Mouse (Mus musculus): ENCODE data around the gene Fcer1a. TPM values are rescaled to one million over a fixed set of nuclear protein-coding genes. Genes with fewer than 3 reads are reported as not detected.

Gene Fcer1a
- polyA plus RNA-seq (2012; rRNA removed; ENCODE audit: low replicate concordance) = 0.12 TPM in 1 of 2 replicates, not detected in the other

GRCm38 (mm10) chr1:173227081-173227480 lies at the start of gene Fcer1a:
TSS of gene Fcer1a (minus strand) at chr1:173227214.

GRCm38 (mm10) chr1:173265701-173266100 lies 38.7 kb upstream of the Fcer1a start, which contains the start of gene Olfr418:
TSS of gene Olfr418 (plus strand) at chr1:173266001.

GRCm38 (mm10) chr1:173212092-173212491 lies 14.9 kb downstream of the Fcer1a start, which contains the start of gene Olfr1404:
TSS of gene Olfr1404 (plus strand) at chr1:173212392.

GRCm38 (mm10) chr1:173197508-173197907 lies 29.5 kb downstream of the Fcer1a start, which contains the start of gene Olfr218:
TSS of gene Olfr218 (plus strand) at chr1:173197808.

GRCm38 (mm10) chr1:173190540-173190939 lies 36.5 kb downstream of the Fcer1a start, which contains the start of gene Olfr1406:
TSS of gene Olfr1406 (minus strand) at chr1:173190640.

Other genes with a start within 250 kb of the Fcer1a start
- not detected in 2 replicates for gene Olfr1408, start 89.8 kb downstream of the Fcer1a start, polyA plus RNA-seq (2012; rRNA removed; ENCODE audit: low replicate concordance)
- not detected in 2 replicates for gene Olfr1406, start 36.6 kb downstream of the Fcer1a start, polyA plus RNA-seq (2012; rRNA removed; ENCODE audit: low replicate concordance)
- not detected in 2 replicates for gene Olfr218, start 29.4 kb downstream of the Fcer1a start, polyA plus RNA-seq (2012; rRNA removed; ENCODE audit: low replicate concordance)
- gene Olfr1404, start 14.8 kb downstream of the Fcer1a start, polyA plus RNA-seq (2012; rRNA removed; ENCODE audit: low replicate concordance) = not detected in 2 replicates
- gene Olfr418, start 38.8 kb upstream of the Fcer1a start, polyA plus RNA-seq (2012; rRNA removed; ENCODE audit: low replicate concordance) = not detected in 2 replicates
- gene Mptx2, start 50.6 kb upstream of the Fcer1a start, polyA plus RNA-seq (2012; rRNA removed; ENCODE audit: low replicate concordance) = 1.1 and 11.3 TPM in 2 replicates
- 7.0 and 8.4 TPM in 2 replicates for gene Ackr1, start 106.5 kb upstream of the Fcer1a start, polyA plus RNA-seq (2012; rRNA removed; ENCODE audit: low replicate concordance)
- 0.11 and 1.4 TPM in 2 replicates for gene Aim2, start 123.7 kb upstream of the Fcer1a start, polyA plus RNA-seq (2012; rRNA removed; ENCODE audit: low replicate concordance)
- 4.9 and 5.4 TPM in 2 replicates for gene Cadm3, start 140.5 kb upstream of the Fcer1a start, polyA plus RNA-seq (2012; rRNA removed; ENCODE audit: low replicate concordance)

Data from duodenum, adult 2 months (tissue).